Mouse (Mus musculus) heart, adult 2 months (tissue): ENCODE results near the gene Yy1.

ENCODE experiments used
- CTCF ChIP-seq: fragments of 200-600 bp; IDR thresholded peaks from 2 replicates; pipeline ENCODE4 v1.8.1; 2022; ENCODE audit warnings: antibody characterized with exemption, mild to moderate bottlenecking, moderate library complexity
- EP300 ChIP-seq: fragments of 200-500 bp; IDR thresholded peaks from 2 replicates; pipeline ENCODE4 v1.6.1; 2011; ENCODE audit warnings: low read depth, low read length, control low read depth; ENCODE audit not compliant: insufficient read depth
- POLR2A ChIP-seq: fragments of 200-500 bp; IDR thresholded peaks from 2 replicates; pipeline ENCODE4 v1.6.1; 2011; ENCODE audit warnings: mild to moderate bottlenecking, low read depth, low read length, control low read depth; ENCODE audit not compliant: insufficient read depth

GRCm38 (mm10) chr12:108792152-108792545, 624 bp upstream of the Yy1 start:
- TF ChIP-seq CTCF (peak; percentile 12; the same call in 1 of the 2 replicates), POLR2A (peak; percentile 47), EP300 (no peak)
